Mouse (Mus musculus) cortical plate, adult 2 months (tissue): ENCODE measurements around the gene Clmn. TPM values are rescaled to one million over a fixed set of nuclear protein-coding genes. Genes with fewer than 3 reads are reported as not detected.
"Not testable (repeated sequence)": the region's sequence is repeated elsewhere in the genome, so short reads cannot be mapped to it uniquely, and the experiment has no call there.

Experiments used
- H3K27ac ChIP-seq: fragments of 200-500 bp; 2 replicates; pipeline ENCODE4 v1.5.1; 2012; ENCODE audit warnings: low read length, control low read depth, inconsistent platforms; ENCODE audit not compliant: insufficient read depth
- H3K4me1 ChIP-seq: fragments of 200-500 bp; 2 replicates; pipeline ENCODE4 v1.6.1; 2011; ENCODE audit warnings: low read length; ENCODE audit not compliant: control insufficient read depth, insufficient read depth
- H3K4me3 ChIP-seq: fragments of 200-500 bp; 2 replicates; pipeline ENCODE4 v1.5.1; 2011; ENCODE audit warnings: mild to moderate bottlenecking, low read length, control low read depth; ENCODE audit not compliant: insufficient read depth
- CTCF ChIP-seq: fragments of 200-500 bp; IDR thresholded peaks from 2 replicates; pipeline ENCODE4 v1.5.1; 2011; ENCODE audit warnings: mild to moderate bottlenecking, control low read depth, low read length; ENCODE audit not compliant: insufficient read depth; ENCODE audit errors: extremely low read depth
- POLR2A ChIP-seq: fragments of 200-500 bp; IDR thresholded peaks from 2 replicates; pipeline ENCODE4 v1.6.1; 2011; ENCODE audit warnings: mild to moderate bottlenecking, low read length, control low read depth; ENCODE audit not compliant: insufficient read depth; ENCODE audit errors: extremely low read depth
- polyA plus RNA-seq: library from polyadenylated mRNA; depleted of rRNA; stranded (reverse); fragments of >200 nt; gene quantifications from 2 replicates; pipeline ENCODE4 v1.2.3, GENCODE M21; 2012

Gene Clmn
- polyA plus RNA-seq, 1 experiment: 20.6 TPM

DNA sequence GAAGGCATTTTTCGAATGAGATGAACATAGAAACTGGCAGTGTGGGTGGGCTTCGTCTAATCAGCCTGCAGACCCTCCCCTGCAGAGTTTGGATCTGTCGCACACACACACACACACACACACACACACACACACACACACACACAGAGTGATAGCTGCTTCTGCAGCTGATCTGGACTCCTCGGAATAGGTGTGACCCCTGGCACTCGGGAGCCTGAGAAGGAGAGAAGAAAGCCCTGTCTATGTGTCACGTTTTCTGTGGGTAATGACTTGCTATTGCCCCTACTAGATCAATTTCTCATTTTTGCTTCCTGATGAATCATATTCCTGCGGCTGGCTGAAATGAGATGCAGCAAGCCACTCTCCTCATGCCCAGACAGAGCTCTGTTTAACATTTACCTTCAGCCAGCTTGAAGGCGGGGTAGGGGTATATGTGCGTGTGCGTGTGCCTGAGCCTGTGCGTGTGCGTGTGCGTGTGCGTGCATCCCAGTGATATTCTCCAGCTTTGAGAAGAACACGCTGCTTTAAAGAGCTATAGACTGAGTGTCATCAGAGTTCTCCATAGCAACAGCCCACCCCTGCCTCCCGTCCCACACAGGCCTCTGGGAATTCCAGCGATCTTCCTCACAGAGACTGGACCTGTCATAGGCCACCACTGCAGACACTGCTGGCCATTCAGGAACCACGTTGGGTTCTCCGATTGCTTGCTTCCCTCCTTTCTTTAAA lies 29.3 kb downstream of the Clmn start:
- TF ChIP-seq POLR2A (0 out of 2 replicates have a peak, but pooled peaks have one; percentile 19), CTCF (no peak)
- no peak overlapping the region for H3K27ac ChIP-seq
- peaks cover 11% of the 10 kb centered on the region for H3K4me1 ChIP-seq
- H3K4me3 ChIP-seq: no peak overlapping the region

DNA sequence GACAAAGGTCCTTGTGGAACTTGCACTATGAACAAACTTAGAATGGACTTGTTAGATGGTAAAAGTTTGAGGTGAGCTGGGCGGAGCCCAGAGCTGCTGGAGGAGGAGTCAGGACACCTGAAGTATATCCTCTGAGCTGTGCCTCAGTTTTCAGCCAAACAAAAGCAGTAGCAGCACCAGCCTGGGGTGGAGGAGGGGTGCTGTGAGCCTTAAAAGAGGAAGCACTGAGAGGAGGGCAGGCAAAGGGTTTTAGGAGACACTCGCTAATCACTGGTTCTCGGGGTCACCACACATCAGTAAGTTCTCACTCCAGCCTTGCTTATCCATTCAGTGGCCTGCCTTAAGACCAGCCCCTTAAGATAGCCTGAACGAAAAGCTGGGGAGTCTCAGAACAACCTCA lies 30.1 kb downstream of the Clmn start:
- Histone ChIP-seq H3K27ac (no peak overlapping the region), H3K4me3 (no peak overlapping the region), H3K4me1 (peaks cover 11% of the 10 kb centered on the region)
- no peak for TF ChIP-seq CTCF
- no peak for TF ChIP-seq POLR2A

DNA sequence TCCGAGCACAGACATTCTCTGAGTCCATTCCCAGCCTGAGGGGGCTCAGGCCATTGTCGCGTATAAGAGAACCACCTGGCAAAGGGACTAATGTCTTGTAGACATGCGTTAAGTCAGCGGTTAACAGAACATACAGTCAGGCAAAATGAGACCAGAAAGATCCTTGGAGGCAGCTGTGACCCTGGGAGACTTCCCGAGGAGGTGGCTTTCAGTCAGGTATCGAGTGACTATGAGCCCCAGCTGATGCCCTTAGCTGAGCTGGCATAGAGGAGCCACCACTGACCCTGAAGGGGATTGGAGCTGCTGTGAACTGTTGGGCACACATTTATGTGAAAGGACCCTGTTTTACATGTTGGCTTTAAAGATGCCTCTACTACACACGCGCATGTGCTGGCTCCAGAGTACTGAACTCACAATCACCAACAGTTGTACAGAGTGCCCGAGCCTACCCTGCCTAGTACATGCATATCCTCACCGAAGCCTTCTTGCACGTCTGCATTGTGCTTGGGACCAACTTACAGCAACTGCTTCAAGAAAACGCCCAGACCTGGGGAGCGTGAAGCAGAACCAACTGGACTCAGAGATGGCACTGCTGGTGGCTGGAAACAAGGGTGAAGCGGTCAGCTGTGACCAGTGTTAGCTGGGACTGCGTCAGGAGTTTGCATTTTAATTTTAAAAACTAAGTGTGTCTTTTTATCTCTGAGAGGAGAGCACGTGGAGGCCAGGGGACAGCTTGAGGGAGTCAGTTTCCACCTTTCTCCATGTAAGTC lies 34.0 kb downstream of the Clmn start:
- peaks cover 5% of the 10 kb centered on the region; the same call in 1 of the 2 replicates for H3K4me1 ChIP-seq
- TF ChIP-seq POLR2A (no peak), CTCF (no peak)
- H3K27ac ChIP-seq: no peak overlapping the region
- no peak overlapping the region for H3K4me3 ChIP-seq

DNA sequence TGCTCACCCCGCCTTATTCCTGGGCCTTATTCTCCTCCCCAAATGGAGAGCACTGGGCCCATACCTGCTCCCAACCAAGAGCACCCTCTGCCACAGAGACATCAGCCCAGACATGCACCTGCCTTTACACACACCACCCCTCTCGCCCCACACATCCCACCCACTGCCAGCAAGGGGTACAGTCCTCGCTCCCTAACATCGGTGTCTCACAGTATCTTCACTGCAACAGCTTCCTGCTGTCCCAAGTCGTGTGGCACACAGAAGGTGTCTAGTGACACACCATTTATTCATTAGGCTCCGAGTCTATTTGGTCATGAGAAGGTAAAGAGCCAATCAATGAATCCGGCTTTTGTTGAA lies 34.6 kb downstream of the Clmn start:
- no peak overlapping the region for H3K4me3 ChIP-seq
- 0 out of 2 replicates have a peak overlapping the region, but pooled peaks have one; percentile 14 for H3K27ac ChIP-seq
- TF ChIP-seq POLR2A (no peak), CTCF (no peak)
- H3K4me1 ChIP-seq: peaks cover 3% of the 10 kb centered on the region; the same call in 1 of the 2 replicates

DNA sequence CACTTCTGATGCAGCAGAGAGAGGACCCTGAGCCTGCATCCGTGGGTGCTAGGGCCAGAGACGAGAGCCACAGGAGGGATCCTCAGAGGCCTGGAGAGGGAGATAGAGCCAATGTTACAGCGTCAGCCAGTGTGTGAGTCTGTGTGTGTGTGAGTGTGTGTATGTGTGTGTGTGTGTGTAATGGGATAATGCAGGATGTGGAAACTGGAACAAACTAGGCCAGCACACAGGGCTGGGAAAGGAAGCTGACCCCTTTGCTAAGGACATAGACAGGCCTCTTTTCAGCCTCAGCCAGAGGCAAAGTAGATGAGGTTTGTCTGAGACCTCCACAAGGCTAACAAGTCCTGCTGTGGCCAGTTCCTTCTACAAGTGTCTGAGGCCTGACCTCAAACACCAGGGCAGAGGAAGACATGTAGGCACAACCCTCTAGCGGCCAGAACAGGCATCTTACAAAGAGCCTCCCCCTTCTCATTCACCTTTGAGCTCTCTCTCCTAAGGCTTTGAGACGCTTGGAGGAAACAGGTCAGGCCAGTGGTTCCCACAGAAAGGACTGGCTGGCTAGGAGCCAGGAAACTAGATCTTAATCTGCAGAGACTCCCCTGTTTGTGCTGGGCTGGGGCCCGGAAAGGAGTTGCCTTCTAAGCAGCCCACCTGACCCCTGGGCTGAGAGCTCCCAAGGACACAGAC lies 35.1 kb downstream of the Clmn start:
- 0 out of 2 replicates have a peak, but pooled peaks have one; percentile 10 for TF ChIP-seq CTCF
- no peak for TF ChIP-seq POLR2A
- Histone ChIP-seq H3K27ac (peak overlapping the region; percentile 14; the same call in 1 of the 2 replicates), H3K4me3 (no peak overlapping the region), H3K4me1 (peaks cover 3% of the 10 kb centered on the region; the same call in 1 of the 2 replicates)

DNA sequence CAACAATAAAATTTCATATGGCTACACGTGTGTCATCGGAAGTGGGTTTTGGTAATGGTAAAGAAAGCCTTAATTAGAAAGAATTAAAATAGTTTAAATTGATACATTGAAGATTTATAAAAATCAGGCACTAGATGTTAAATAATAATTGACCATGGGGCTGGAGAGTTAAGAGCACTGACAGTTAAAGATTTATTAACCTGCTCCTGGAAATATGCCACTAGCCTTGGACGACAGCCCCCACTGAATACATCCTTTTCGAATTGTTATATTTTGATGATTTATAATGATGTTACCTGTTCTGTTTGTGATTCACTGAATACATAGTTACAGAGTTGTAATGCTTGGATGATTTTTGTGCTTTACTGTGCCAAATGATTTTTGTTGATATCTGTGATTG lies 35.9 kb downstream of the Clmn start:
- not testable (repeated sequence) for H3K27ac ChIP-seq, H3K4me3 ChIP-seq, H3K4me1 ChIP-seq

DNA sequence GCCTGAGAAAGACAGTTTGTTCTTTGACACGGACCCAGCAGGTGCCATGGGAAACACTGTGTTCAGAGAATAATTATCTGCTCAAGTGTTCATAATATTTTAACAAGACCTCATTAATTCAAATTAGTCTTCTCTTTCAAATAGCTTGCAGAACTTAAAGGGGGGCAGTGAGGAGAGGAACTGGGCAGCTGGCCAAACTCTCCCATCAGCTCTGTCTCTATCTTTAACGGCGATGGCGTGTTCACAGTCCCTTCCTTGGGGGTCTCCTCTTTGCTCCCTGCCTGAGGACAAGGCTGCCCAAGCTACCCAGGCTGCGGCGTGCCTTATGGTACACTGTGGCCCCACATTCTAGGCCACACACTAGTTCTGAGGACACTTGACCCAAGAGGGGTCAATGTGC lies 37.2 kb downstream of the Clmn start:
- H3K4me1 ChIP-seq: peaks cover 3% of the 10 kb centered on the region; the same call in 1 of the 2 replicates
- H3K4me3 ChIP-seq: no peak overlapping the region
- TF ChIP-seq CTCF (no peak), POLR2A (no peak)
- peak overlapping the region; percentile 14; the same call in 1 of the 2 replicates for H3K27ac ChIP-seq

DNA sequence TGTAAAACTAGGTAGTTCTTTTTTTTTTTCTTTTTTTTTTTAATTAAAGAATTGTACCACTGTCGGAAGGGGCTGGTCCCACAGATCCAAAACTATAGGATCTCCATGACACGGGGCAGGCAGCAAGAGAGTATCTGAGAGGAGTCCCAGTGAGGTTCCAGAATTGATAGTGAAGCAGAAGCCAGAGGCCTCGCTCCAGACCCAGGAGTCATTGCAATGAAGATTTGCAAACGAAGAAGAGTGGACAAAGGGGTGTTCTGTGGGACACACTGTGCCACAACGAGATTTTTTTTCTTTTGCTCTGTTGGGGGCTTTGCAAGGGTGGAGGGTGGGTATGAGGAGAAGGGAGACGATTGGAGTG lies 40.0 kb downstream of the Clmn start:
- Histone ChIP-seq H3K4me1 (peaks cover 3% of the 10 kb centered on the region; the same call in 1 of the 2 replicates), H3K27ac (no peak overlapping the region), H3K4me3 (no peak overlapping the region)
- no peak for TF ChIP-seq POLR2A
- TF ChIP-seq CTCF: no peak

DNA sequence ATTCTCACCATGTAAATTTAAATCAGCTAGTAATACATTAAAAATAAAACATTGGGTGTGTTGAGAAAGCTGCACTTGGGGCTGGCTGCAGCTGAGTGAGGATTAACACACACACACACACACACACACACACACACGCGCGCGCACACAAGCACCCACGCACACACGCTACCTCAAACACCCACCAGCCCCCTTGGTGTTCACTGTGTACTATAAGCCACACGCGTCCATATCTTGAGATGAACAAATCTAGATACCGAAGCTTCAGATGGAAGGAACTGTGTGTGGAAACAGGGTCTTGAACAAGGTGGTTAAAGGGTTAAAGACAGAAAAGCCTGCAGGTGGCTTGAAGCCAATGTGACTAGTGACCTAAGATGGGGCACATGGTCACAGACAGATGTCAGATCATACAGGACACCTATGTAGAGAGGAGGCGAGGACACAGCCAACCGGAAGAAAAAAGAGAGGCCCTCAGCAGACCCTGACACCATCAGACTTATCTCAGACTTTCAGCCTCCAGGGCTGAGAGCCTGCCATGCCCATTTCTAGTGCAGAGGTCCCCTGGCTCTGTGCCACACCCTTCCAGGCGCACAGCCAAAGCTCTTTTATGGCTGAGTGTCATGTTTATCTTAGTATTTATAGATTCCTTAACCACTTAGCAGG lies 40.5 kb downstream of the Clmn start:
- Histone ChIP-seq H3K27ac (no peak overlapping the region), H3K4me3 (no peak overlapping the region), H3K4me1 (peaks cover 2% of the 10 kb centered on the region; the same call in 1 of the 2 replicates)
- no peak for TF ChIP-seq POLR2A
- TF ChIP-seq CTCF: no peak
